Mouse (Mus musculus) gastrocnemius, adult 2 months (tissue): ENCODE measurements around the gene Bcas3. TPM values are rescaled to one million over a fixed set of nuclear protein-coding genes. Genes with fewer than 3 reads are reported as not detected.

Source experiments
- DNase-seq: peaks from one replicate; pipeline ENCODE4 v3.0.0; 2022
- H3K27ac ChIP-seq: fragments of 200-600 bp; 2 replicates; pipeline ENCODE4 v1.8.1; 2022; ENCODE audit warnings: mild to moderate bottlenecking
- H3K4me3 ChIP-seq: fragments of 200-600 bp; 2 replicates; pipeline ENCODE4 v1.8.1; 2022; ENCODE audit warnings: mild to moderate bottlenecking, moderate library complexity
- CTCF ChIP-seq: fragments of 200-600 bp; IDR thresholded peaks from 2 replicates; pipeline ENCODE4 v1.8.1; 2022; ENCODE audit warnings: antibody characterized with exemption, mild to moderate bottlenecking, moderate library complexity
- intact Hi-C: fragments of 180-260 bp; cut with DNase I; formaldehyde crosslinking; loops from one replicate; pipeline ENCODE4 v1.15.1; 2025
- total RNA-seq, 2 experiments: library from RNA; stranded (reverse); gene quantifications; 2 replicates each; pipeline ENCODE4 v1.2.3; 2021

Bcas3 gene
- total RNA-seq, 2 experiments from 2014 or later, result 39.6 to 46.6 TPM

- H3K27ac ChIP-seq, result peak overlapping the region; percentile 77
- TF ChIP-seq CTCF, result no peak
- H3K4me3 ChIP-seq, result peak overlapping the region; percentile 70
- intact Hi-C loops, result no loop called here
- DNase-seq, result no peak
Observed at GRCm38 (mm10) chr11:85836523-85837290, 483.7 kb downstream of the Bcas3 start.

- H3K4me3 ChIP-seq, result peak overlapping the region; percentile 70
- no peak for DNase-seq
- no peak for TF ChIP-seq CTCF
- peak overlapping the region; percentile 77 for H3K27ac ChIP-seq
- intact Hi-C loops, result no loop called here
Observed at GRCm38 (mm10) chr11:85837291-85837647, 484.3 kb downstream of the Bcas3 start.

GRCm38 (mm10) chr11:85837648-85838423, 484.9 kb downstream of the Bcas3 start:
- TF ChIP-seq CTCF, result no peak
- intact Hi-C loops, result no loop called here
- H3K4me3 ChIP-seq, result peak overlapping the region; percentile 70
- H3K27ac ChIP-seq, result peak overlapping the region; percentile 77
- DNase-seq, result peak; percentile 57

GRCm38 (mm10) chr11:85838424-85839257, 485.7 kb downstream of the Bcas3 start:
- Histone ChIP-seq H3K4me3 (peak overlapping the region; percentile 70), H3K27ac (peak overlapping the region; percentile 77)
- TF ChIP-seq CTCF, result no peak
- DNase-seq, result no peak
- intact Hi-C loops, result no loop called here

- Histone ChIP-seq H3K27ac (peak overlapping the region; percentile 77), H3K4me3 (peak overlapping the region; percentile 70)
- intact Hi-C loops, result loop anchor here (5.0 to 10.0 kb wide), 4 partner anchors 225 to 457 kb away; no protein-coding TSS in a partner anchor
- no peak for TF ChIP-seq CTCF
- no peak for DNase-seq
Observed at GRCm38 (mm10) chr11:85839258-85840030, 486.5 kb downstream of the Bcas3 start.

- no peak for TF ChIP-seq CTCF
- peak overlapping the region; percentile 70 for H3K4me3 ChIP-seq
- intact Hi-C loops, result loop anchor here (5.0 to 10.0 kb wide), 4 partner anchors 225 to 458 kb away; no protein-coding TSS in a partner anchor
Observed at GRCm38 (mm10) chr11:85840031-85840802, 487.2 kb downstream of the Bcas3 start.

GRCm38 (mm10) chr11:85840803-85841145, 487.8 kb downstream of the Bcas3 start:
- Histone ChIP-seq H3K27ac (peak overlapping the region; percentile 77), H3K4me3 (peak overlapping the region; percentile 70)

More at GRCm38 (mm10) chr11:85840031-85840802, 487.2 kb downstream of the Bcas3 start:
- peak overlapping the region; percentile 77 for H3K27ac ChIP-seq
- DNase-seq, result no peak

GRCm38 (mm10) chr11:85841211-85841681, 488.3 kb downstream of the Bcas3 start:
- no peak for TF ChIP-seq CTCF
- intact Hi-C loops, result loop anchor here (5.0 to 10.0 kb wide), 4 partner anchors 224 to 459 kb away; no protein-coding TSS in a partner anchor
- H3K27ac ChIP-seq, result peak overlapping the region; percentile 77
- DNase-seq, result no peak
- peak overlapping the region; percentile 70 for H3K4me3 ChIP-seq

More at GRCm38 (mm10) chr11:85840803-85841145, 487.8 kb downstream of the Bcas3 start:
- no peak for TF ChIP-seq CTCF
- intact Hi-C loops, result loop anchor here (5.0 to 10.0 kb wide), 4 partner anchors 224 to 458 kb away; no protein-coding TSS in a partner anchor
- DNase-seq, result no peak

- Histone ChIP-seq H3K4me3 (peak overlapping the region; percentile 70), H3K27ac (peak overlapping the region; percentile 77)
- DNase-seq, result peak; percentile 79
- peak; percentile 95 for TF ChIP-seq CTCF
- intact Hi-C loops, result loop anchor here (2.0 to 10.0 kb wide), 5 partner anchors 223 to 460 kb away; no protein-coding TSS in a partner anchor
Observed at GRCm38 (mm10) chr11:85841980-85842379, 489.0 kb downstream of the Bcas3 start.

GRCm38 (mm10) chr11:85842596-85843346, 489.8 kb downstream of the Bcas3 start:
- no peak for DNase-seq
- no peak for TF ChIP-seq CTCF
- intact Hi-C loops, result loop anchor here (2.0 to 10.0 kb wide), 5 partner anchors 222 to 460 kb away; no protein-coding TSS in a partner anchor
- Histone ChIP-seq H3K4me3 (peak overlapping the region; percentile 79), H3K27ac (peak overlapping the region; percentile 80)
